Mouse (Mus musculus): ENCODE measurements at regions not wholly inside any gene's neighbourhood (a gene's known extent, or its start where the extent isn't known, plus 50 kb on each side); places are given as distances from the start of the nearest gene placed in this dataset.

DNA sequence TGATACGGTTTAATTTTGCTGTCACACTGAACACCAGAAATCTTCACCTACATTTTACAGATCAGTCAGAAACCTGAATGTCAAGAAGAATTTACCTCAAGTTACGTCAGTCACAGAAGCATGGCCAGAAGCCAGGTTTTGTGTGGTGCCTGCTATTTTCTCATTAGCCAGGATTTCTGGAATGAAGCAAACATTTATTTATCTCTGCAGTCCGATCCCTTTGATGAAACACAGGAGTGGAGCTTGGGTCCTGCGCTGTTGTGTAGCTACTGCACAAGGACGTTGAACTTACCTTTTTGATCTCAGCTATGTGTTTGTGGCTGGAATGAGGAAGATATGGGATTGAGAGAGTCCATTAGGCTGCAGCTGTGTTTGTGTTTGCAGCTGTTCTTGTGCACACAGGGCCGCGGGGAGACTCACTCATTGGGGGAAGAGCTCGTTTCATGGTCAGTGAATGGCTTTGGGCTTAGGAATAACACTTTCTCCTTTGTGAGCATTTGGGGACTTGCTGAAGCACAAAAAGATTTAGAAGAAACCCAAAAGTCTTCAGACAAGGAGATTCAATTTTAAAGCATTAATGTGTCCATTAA lies 318.2 kb downstream of the Gpat3 start:
- no peak for TF ChIP-seq POLR2A (IDR thresholded peaks at IDR 0.05; ENCODE audit: borderline replicate concordance, extremely low read depth, insufficient read depth, insufficient read length, poor library complexity, severe bottlenecking)
- no peak for TF ChIP-seq CTCF (IDR thresholded peaks at IDR 0.05; ENCODE audit: borderline replicate concordance, extremely low read depth, insufficient read depth, insufficient read length)

Data from brain, embryonic 14.5 days (tissue).